18 mouse cellular contexts compared by ENCODE assay signal in the genomic region with DNA sequence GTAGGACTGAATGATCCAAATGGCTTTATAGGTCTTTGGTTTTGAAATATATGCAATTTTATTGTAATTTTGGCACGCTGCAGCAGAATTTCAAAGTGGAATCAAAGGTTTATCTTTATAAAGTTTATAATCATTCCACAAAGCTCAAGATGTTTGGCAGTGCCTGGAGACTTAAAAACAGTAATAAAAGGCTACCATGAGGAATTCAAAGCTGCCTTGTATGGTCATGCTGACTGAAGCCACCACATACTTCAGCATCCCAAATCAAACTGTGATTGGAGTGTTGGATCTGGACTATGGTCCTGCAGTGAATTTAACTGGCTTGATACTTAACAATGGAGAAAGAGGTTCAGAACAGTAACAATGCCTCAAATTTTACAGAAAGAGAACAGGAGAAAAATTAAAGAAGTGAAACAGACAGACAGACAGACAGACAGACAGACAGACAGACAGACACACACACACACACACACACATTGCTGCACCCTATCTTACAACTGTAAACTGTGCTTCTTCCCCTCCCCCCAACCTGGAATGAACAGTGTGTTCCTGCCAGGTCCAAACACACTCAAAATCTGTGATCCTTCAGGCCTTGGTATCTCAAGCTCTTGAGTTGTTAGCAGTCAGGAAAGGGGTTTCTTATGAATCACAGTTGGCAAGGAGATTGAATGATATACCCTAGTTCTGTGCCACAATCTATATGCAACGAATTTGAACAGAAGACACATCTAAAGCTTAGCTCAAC. TPM values are rescaled to one million over a fixed set of nuclear protein-coding genes. Genes with fewer than 3 reads are reported as not detected.
DNase-seq lines count a peak whose midpoint lies in the region; ATAC-seq lines count a peak whose summit lies in the region.
"Had no signal": no experiment of that assay in that cellular context is flagged by ENCODE, and none has a peak within 500 bp of the region (broad histone marks: within the 10 kb centered on the region; RNA-seq: fewer than 3 reads in every experiment).

No protein-coding gene starts in this region.

- no peaks in the 10 kb centered on the region for H3K4me1 ChIP-seq in kidney, embryonic 14.5 days (ENCODE audit: control insufficient read depth, insufficient read depth, low read length)
- H3K4me1 ChIP-seq: neural tube, embryonic 13.5 days had no signal

- ATAC-seq in kidney, embryonic 14.5 days (ENCODE audit: low FRiP score, low TSS enrichment): no peak
- ATAC-seq: hindbrain, postnatal 0 days had no signal

- 79% methylated on average over 2 of the region's 2 CpGs for WGBS in kidney, embryonic 14.5 days

- no peaks in the 10 kb centered on the region for H3K36me3 ChIP-seq in kidney, embryonic 14.5 days (ENCODE audit: control insufficient read depth, insufficient read depth, low read length)
- H3K36me3 ChIP-seq: neural tube, embryonic 13.5 days had no signal

- no peaks in the 10 kb centered on the region for H3K9me3 ChIP-seq in kidney, embryonic 14.5 days (ENCODE audit: control insufficient read depth, low read length)
- H3K9me3 ChIP-seq: neural tube, embryonic 13.5 days had no signal

- H3K9ac ChIP-seq in kidney, embryonic 14.5 days (ENCODE audit: low read depth, low read length): no peak overlapping the region
- H3K9ac ChIP-seq: neural tube, embryonic 13.5 days had no signal

- H3K27ac ChIP-seq in kidney, embryonic 14.5 days (ENCODE audit: low read depth, low read length): no peak overlapping the region
- H3K27ac ChIP-seq: hindbrain, postnatal 0 days; left cerebral cortex, adult 2 months; macrophage; neural tube, embryonic 13.5 days had no signal

- no peak overlapping the region for H3K4me3 ChIP-seq in kidney, embryonic 14.5 days (ENCODE audit: low read length)
- H3K4me3 ChIP-seq: left cerebral cortex, adult 2 months; neural tube, embryonic 13.5 days had no signal

- no peak overlapping the region for H3K4me2 ChIP-seq in kidney, embryonic 14.5 days (replicated peaks; ENCODE audit: low read depth, low read length)
- H3K4me2 ChIP-seq: neural tube, embryonic 13.5 days had no signal

- H3K27me3 ChIP-seq in kidney, embryonic 14.5 days (ENCODE audit: control insufficient read depth, insufficient read depth, low read length): no peaks in the 10 kb centered on the region
- H3K27me3 ChIP-seq: neural tube, embryonic 13.5 days had no signal

- peak; percentile 14 for DNase-seq in adrenal gland, postnatal 14 days
- no peak for DNase-seq in adrenal gland, postnatal 4 days (ENCODE audit: low spot score in 2 of 2)
- DNase-seq in urinary bladder, postnatal 14 days (ENCODE audit: low spot score): peak; percentile 36
- no peak for DNase-seq in urinary bladder, postnatal 4 days (ENCODE audit: low spot score in 2 of 2)
- DNase-seq in lung, postnatal 4 days: peak; percentile 29 to 39
- no peak for DNase-seq in B cell, adult 2 months
- DNase-seq in Muller cell, postnatal 12 days (ENCODE audit: inconsistent ontology term): no peak
- DNase-seq: adrenal gland, adult 2 months; cerebellum, postnatal 14 days; kidney, adult 9 months; midbrain, embryonic 14.5 days; spleen, adult 18-20 months; thymus, adult 18-20 months had no signal

RNA-seq across cellular contexts. Expression of a gene that starts 50.3 kb away (rescaled TPM):
- 12.3 and 15.8 TPM in 2 replicates for total RNA-seq in adrenal gland, postnatal 14 days (2021)
- total RNA-seq in adrenal gland, postnatal 4 days (2021): 10 to 100 TPM; 12.2 to 22.7 TPM
- 91.3 and 92.2 TPM in 2 replicates for polyA plus RNA-seq in kidney, embryonic 14.5 days (2014; fragmentation: Nextera tagmentation; extraction: Ambion mirVana)

Comparison
In these comparisons a context has a peak if more than half of its experiments do, and no peak if none do; other contexts are left out.
1. DNase-seq: peak in adrenal gland, postnatal 14 days (single experiment), urinary bladder, postnatal 14 days (single experiment) and lung, postnatal 4 days (2 of 2); none in adrenal gland, postnatal 4 days (0 of 2), urinary bladder, postnatal 4 days (0 of 2), B cell, adult 2 months (0 of 2) and Muller cell, postnatal 12 days (single experiment).